Mouse (Mus musculus) ES-E14 (cell line): ENCODE measurements around the gene Uap1.

ENCODE experiments used
- CHD2 ChIP-seq: IDR thresholded peaks from 2 replicates; pipeline ENCODE4 v1.6.1; 2014; ENCODE audit warnings: mild to moderate bottlenecking, low read depth, low read length, inconsistent platforms
- HCFC1 ChIP-seq: IDR thresholded peaks from 2 replicates; pipeline ENCODE4 v1.6.1; 2012; ENCODE audit warnings: low read length, inconsistent platforms, borderline replicate concordance; ENCODE audit not compliant: insufficient read depth
- MAFK ChIP-seq: IDR thresholded peaks from 2 replicates; pipeline ENCODE4 v1.6.1; 2014; ENCODE audit warnings: mild to moderate bottlenecking, low read depth, low read length, inconsistent platforms; ENCODE audit not compliant: insufficient read depth
- ZC3H11A ChIP-seq: IDR thresholded peaks from 2 replicates; pipeline ENCODE4 v1.6.1; 2012; ENCODE audit warnings: low read depth, mild to moderate bottlenecking, inconsistent platforms, low read length, borderline replicate concordance

DNA sequence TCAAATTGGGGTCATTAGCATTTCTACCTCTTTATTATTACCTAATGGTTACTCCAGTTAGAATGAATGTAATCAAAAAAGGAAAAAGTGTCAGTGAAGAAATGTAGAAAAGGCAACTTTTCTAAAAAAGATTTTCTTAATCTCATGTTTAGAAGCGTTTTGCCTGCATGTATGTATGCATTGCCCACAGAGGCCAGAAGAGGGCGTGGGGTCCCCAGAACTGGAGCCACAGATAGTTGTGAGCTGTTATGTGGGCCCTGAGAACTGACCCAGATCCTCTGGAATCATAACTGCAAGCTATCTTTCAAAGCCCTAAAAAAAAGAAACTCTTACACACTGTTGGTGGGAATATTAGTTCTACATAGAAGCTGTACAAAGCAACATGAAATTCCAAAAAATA is 19.5 kb downstream of the Uap1 start:
- TF ChIP-seq CHD2: no peak
- TF ChIP-seq ZC3H11A: no peak
- no peak for TF ChIP-seq HCFC1
- TF ChIP-seq MAFK: no peak
